Mouse (Mus musculus) liver, adult (tissue): ENCODE results near the gene 1700019D03Rik.

Experiments
- GATA4 ChIP-seq: IDR thresholded peaks from 2 replicates; pipeline ENCODE4 v1.6.1; 2014; ENCODE audit warnings: mild to moderate bottlenecking, low read length; ENCODE audit not compliant: insufficient replicate concordance

1700019D03Rik gene

DNA sequence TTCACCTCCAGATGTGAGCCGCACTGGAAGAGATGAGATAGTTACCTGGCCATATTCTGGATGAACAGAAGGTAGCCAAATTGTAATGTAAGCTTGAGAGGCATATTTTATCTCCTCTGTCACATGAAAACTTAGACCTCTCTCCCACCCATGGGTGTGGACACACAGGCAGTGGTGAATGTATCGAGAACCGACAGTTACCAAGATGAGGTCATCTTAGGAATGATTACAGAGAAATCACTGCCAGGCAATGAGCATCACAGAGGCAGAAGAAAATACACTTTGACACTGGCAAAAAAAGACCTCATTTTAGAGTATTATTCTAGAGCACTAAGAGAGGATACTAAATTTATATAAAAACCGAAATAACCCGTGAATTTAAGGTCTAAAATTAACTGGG lies 46.8 kb downstream of the 1700019D03Rik start:
- no peak for TF ChIP-seq GATA4

- no peak for TF ChIP-seq GATA4
These were observed 48.0 kb downstream of the 1700019D03Rik start for GRCm38 (mm10) chr1:52971881-52972503.

DNA sequence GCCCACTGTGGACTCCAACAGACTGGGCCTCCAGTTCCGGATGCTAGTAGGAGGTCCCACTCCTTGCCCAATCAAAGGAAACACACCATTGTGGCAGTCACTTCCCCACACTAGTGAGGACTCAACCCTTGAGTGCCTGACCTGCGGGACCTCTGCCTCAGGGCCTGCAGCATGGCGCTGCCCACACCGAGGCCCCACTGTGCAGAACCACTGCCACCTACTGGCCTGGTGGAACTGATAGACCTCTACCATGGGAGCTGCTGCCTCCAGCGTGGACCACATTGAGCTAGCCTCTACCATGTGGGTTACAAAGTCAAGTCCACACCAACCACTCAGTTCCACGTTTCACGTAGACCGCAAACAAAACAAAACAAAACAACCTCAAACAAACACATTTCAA lies 55.4 kb downstream of the 1700019D03Rik start:
- no peak for TF ChIP-seq GATA4

DNA sequence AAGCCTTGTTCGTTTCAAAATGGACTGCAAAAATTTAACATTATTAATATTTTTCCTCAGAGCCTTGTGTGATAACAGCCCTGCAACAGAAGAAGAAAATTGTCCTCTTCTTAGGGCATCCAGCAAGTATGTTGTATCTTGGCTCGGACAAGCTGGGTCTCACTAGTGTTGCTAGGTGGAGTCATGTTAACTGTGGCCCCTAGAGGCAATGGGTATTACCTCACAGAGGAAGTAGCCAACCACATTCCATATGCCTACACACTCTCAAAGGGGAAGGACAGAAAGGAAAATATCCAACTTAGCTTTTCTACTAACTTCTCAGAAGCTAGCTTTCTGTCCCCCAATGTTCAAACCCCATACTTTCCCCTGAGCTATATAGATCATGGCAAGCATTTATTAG lies 56.9 kb downstream of the 1700019D03Rik start:
- no peak for TF ChIP-seq GATA4

DNA sequence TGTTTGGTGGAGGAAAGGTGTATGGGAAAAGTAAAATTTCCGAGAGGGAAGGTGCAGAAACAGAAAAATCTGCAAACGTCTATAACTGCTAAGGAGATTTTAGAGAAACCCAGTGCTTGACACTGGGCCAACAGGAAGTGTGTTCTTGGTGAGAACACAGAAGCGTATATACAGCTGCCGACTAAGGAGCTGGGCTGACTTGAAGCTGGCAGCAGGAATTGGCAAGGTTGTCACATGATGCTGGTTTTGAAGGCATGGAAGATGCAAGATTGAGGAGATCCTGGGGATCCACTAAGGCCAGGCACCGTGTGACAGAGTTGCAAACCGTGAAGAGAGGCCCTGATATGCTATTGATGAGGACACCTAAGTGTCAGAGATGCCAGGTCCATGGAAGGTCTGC lies 59.8 kb downstream of the 1700019D03Rik start:
- TF ChIP-seq GATA4 = no peak

DNA sequence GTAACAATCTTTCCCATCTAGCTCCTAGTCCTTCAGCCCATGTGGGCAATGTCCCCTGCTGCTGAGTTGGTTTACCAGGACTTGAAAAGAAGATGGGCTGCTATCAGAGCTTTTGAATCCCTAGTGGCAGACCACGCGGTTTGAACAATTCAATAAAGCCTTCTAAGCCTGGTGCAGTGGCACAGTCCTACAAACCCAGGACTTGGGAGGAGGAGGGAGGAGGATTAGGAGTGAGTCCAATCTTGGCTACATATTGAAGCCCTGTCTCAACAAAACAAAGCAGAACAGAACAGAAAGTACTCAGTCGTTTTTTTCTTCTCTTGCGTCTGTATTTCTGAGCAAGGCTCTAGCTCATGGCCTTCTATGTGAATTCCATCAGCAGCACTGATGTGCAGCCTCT lies 63.2 kb downstream of the 1700019D03Rik start:
- TF ChIP-seq GATA4 = no peak

DNA sequence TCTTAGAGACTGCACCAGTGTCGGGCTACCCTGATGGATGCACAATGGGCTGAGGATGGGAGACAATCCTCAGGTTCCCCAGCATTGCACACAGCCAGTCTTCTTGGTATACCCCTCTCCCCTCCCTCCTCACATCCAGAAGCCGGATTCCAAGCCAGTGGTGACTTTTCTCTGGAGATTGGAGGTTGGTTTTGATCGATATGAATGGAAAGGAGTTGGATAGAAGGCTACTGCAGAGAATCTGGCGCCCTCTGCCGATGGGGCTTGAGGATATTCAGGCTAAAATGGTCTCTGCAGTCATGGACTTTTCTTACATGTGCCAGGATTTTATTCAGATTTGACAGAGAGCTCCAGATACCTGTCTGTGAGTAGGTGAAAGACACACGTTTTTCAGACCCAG lies 64.9 kb downstream of the 1700019D03Rik start:
- TF ChIP-seq GATA4 = no peak

- no peak for TF ChIP-seq GATA4
These were observed 65.5 kb downstream of the 1700019D03Rik start for GRCm38 (mm10) chr1:52954456-52954855.

GRCm38 (mm10) chr1:52953548-52953947 lies 66.4 kb downstream of the 1700019D03Rik start:
- no peak for TF ChIP-seq GATA4

DNA sequence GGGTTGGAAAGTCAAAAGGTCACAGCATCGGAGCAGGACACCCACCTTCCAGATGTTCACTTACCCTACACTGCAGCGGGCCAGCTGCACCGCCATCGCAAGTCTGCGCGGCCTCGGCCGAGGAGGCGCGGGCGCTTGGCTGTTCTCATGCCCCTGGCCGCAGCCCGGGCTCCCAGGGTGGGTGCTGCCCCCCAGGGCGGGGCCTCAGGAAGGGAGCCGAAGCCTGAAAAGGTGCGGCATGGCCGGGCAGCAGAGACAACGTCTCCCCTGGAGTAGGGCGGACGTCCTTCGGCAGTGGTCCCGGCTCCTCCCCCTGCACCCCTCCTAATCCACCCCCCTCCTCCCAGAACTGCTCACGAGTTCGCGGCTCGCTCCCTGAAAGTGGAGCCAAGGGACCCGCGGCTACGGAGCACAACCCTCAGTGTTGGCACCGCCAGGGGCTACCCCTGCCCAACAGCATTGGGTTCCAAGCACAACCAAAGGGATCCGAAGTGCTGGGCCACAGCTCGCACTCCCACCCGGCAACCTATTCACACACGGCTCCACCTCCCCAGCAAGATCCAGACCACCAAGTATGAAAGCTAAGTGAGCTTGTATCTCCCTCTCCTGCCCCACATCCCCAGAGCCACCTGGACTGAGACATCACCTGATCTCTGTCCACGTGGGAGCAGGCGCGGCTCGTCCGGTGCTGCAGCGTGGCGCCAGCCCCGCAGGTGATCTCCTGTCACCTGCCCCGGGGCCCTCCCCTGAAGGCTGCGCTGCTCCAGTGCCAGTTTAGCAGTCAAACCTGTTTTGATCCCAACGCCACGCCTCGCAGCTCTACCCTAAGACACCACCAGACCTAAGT lies 67.2 kb downstream of the 1700019D03Rik start:
- no peak for TF ChIP-seq GATA4

GRCm38 (mm10) chr1:52952143-52952542 lies 67.8 kb downstream of the 1700019D03Rik start:
- TF ChIP-seq GATA4 = no peak

DNA sequence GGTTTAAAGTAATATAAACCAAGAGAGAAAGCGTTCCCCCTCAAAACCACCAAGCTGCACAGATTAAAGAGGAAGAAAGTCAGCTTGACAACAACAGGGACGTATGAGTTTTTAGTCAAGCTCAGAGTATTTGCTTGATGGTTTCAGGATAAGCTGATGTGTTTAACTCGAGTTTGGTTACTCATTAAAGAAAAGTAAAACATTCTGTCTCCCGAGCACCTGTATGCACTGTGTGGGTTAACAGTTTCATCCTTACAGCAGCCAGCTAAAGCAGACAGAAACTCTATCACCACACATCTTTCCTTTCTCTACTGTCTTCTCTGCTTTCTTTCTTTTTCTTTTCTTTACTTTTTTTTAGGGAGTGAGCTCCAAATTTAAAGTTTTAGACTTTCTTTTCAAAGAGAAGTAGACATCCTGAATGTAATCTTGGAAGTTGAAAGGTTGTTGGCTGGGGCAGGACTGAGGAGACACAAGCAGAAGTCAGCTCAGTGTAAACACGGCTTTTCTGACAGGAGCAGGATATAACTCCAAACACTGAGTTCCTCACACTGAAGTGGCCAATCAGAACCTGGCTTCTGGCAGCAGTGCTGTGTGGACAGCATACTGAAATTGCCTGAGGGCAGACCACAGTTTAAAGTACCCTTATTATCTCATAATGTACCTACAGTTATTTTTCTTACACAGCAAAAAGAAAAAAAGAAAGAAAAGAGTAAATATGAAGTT lies 68.7 kb downstream of the 1700019D03Rik start:
- TF ChIP-seq GATA4 = no peak

DNA sequence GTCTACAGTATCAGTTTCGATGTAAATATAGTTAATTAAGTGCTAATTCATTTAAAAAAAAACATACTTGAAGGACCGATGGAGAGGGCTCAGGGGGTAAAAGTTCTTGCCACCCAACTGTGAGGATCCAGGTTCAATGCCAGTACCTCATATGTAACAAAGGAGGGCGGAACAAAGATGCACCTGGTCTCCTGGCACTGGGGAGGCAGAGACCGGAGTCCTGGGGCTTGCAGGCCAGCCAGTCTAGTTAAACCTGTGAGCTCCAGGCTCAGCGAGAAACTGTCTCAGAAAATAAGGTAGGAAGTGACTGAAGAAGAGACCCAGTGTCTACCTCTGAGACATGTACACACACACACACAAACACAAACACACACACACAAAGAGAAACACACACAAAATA lies 72.1 kb downstream of the 1700019D03Rik start:
- no peak for TF ChIP-seq GATA4

- no peak for TF ChIP-seq GATA4
These were observed 81.0 kb downstream of the 1700019D03Rik start for GRCm38 (mm10) chr1:52939021-52939420.

DNA sequence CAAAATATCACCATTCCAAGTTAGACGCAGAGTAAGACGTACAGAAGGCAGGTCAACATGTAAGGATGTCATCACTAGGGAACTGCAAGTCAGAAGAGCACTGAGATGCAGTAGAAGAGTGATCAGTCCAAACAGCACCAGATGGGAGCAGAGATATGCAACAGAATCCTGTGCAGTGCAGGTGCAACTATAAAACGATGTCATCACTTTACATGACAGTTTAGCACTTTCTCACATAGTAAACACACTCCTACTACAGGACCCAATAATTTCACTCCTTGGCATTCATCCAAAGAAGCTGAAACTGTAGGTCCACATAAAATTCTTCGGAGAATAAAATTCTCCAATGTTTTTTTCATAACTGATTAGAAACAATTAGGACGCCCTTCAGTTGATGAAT lies 85.5 kb downstream of the 1700019D03Rik start:
- no peak for TF ChIP-seq GATA4

- no peak for TF ChIP-seq GATA4
These were observed 103.3 kb downstream of the 1700019D03Rik start for GRCm38 (mm10) chr1:52916655-52917054.

GRCm38 (mm10) chr1:52909783-52910182 lies 110.2 kb downstream of the 1700019D03Rik start:
- no peak for TF ChIP-seq GATA4

GRCm38 (mm10) chr1:52884208-52884607 lies 135.8 kb downstream of the 1700019D03Rik start:
- TF ChIP-seq GATA4 = no peak
